Mouse (Mus musculus) heart, embryonic 12.5 days (tissue): ENCODE results near the gene Nup35. TPM values are rescaled to one million over a fixed set of nuclear protein-coding genes. Genes with fewer than 3 reads are reported as not detected.

Experiments used
- ATAC-seq: fragments of 200-750 bp; cut with Nextera tagmentation; 2 replicates; pipeline ENCODE4 v1.8.0; 2017; ENCODE audit warnings: moderate TSS enrichment, moderate library complexity; ENCODE audit not compliant: insufficient number of reproducible peaks, low FRiP score
- H3K27ac ChIP-seq: fragments of 300-500 bp; sonication (generic); 2 replicates; pipeline ENCODE4 v1.5.1; 2016; ENCODE audit warnings: mild to moderate bottlenecking, moderate library complexity; ENCODE audit not compliant: poor library complexity, severe bottlenecking
- H3K27me3 ChIP-seq: fragments of 300-500 bp; sonication (generic); replicated peaks from 2 replicates; pipeline ENCODE4 v1.6.1; 2016; ENCODE audit warnings: mild to moderate bottlenecking, moderate library complexity
- H3K36me3 ChIP-seq: fragments of 300-500 bp; sonication (generic); 2 replicates; pipeline ENCODE4 v1.6.1; 2016; ENCODE audit warnings: mild to moderate bottlenecking, moderate library complexity
- H3K4me1 ChIP-seq: fragments of 300-500 bp; sonication (generic); replicated peaks from 2 replicates; pipeline ENCODE4 v1.6.1; 2016; ENCODE audit warnings: mild to moderate bottlenecking
- H3K4me2 ChIP-seq: fragments of 300-500 bp; sonication (generic); 2 replicates; pipeline ENCODE4 v1.6.1; 2016; ENCODE audit warnings: mild to moderate bottlenecking, moderate library complexity
- H3K4me3 ChIP-seq: fragments of 300-500 bp; sonication (generic); 2 replicates; pipeline ENCODE4 v1.5.1; 2016; ENCODE audit warnings: mild to moderate bottlenecking
- H3K9ac ChIP-seq: fragments of 300-500 bp; sonication (generic); 2 replicates; pipeline ENCODE4 v1.6.1; 2016; ENCODE audit warnings: mild to moderate bottlenecking, moderate library complexity
- H3K9me3 ChIP-seq: fragments of 300-500 bp; sonication (generic); replicated peaks from 2 replicates; pipeline ENCODE4 v1.6.1; 2016; ENCODE audit warnings: mild to moderate bottlenecking, moderate library complexity
- WGBS: fragments of 180-500 bp; shearing (Covaris S2); methylation state at CpG from one replicate; pipeline ENCODE4 v1.1.7; 2016; 5-methylcytosine and 5-hydroxymethylcytosine counted together
- polyA plus RNA-seq: library from polyadenylated mRNA; unstranded; fragments of >200 nt; fragmentation: Nextera tagmentation; extraction: Ambion mirVana; gene quantifications from 2 replicates; pipeline ENCODE4 v1.2.1, GENCODE M21; 2016

Nup35 gene
- 24.6 and 27.0 TPM in 2 replicates for polyA plus RNA-seq

GRCm38 (mm10) chr2:80616854-80617737 lies at the start of gene Nup35, which contains the start of gene Dusp19:
TSS of gene Nup35 (plus strand) at chr2:80617236.
TSS of gene Dusp19 (plus strand) at chr2:80617045.
- Histone ChIP-seq H3K27ac (peak within 1 kb of the TSS; percentile 64), H3K4me3 (peak within 1 kb of the TSS; percentile 59), H3K9me3 (no peaks in the 10 kb centered on the region), H3K36me3 (no peaks in the 10 kb centered on the region), H3K4me1 (peaks cover 3% of the 10 kb centered on the region; the same call in 1 of the 2 replicates), H3K4me2 (peak within 1 kb of the TSS; percentile 72), H3K27me3 (no peaks in the 10 kb centered on the region), H3K9ac (peak within 1 kb of the TSS; percentile 72)
- peak; percentile 98 for ATAC-seq
- WGBS = 1% methylated on average over 21 of the region's 21 CpGs

- Histone ChIP-seq H3K9ac (no peak overlapping the region), H3K4me2 (no peak overlapping the region), H3K27ac (no peak overlapping the region), H3K27me3 (no peaks in the 10 kb centered on the region), H3K9me3 (no peaks in the 10 kb centered on the region), H3K36me3 (peaks cover 4% of the 10 kb centered on the region; the same call in 1 of the 2 replicates), H3K4me3 (no peak overlapping the region), H3K4me1 (peaks cover 9% of the 10 kb centered on the region)
- WGBS = 89% methylated on average over 4 of the region's 4 CpGs
- ATAC-seq = no peak
Measured at GRCm38 (mm10) chr2:80567411-80567810, 49.6 kb upstream of the Nup35 start.

- no peak overlapping the region for H3K4me3 ChIP-seq
- WGBS = 71% methylated on average over 4 of the region's 4 CpGs
- no peaks in the 10 kb centered on the region for H3K27me3 ChIP-seq
- H3K4me1 ChIP-seq = peaks cover 3% of the 10 kb centered on the region; the same call in 1 of the 2 replicates
- no peak for ATAC-seq
- H3K4me2 ChIP-seq = no peak overlapping the region
- H3K9ac ChIP-seq = no peak overlapping the region
- H3K27ac ChIP-seq = no peak overlapping the region
- no peaks in the 10 kb centered on the region for H3K9me3 ChIP-seq
- H3K36me3 ChIP-seq = peaks cover 4% of the 10 kb centered on the region; the same call in 1 of the 2 replicates
Measured at GRCm38 (mm10) chr2:80570656-80571055, 46.4 kb upstream of the Nup35 start.

GRCm38 (mm10) chr2:80577286-80577685 lies 39.8 kb upstream of the Nup35 start:
- ATAC-seq = no peak
- H3K4me1 ChIP-seq = peaks cover 20% of the 10 kb centered on the region
- no peak overlapping the region for H3K4me3 ChIP-seq
- H3K4me2 ChIP-seq = no peak overlapping the region
- no peaks in the 10 kb centered on the region for H3K27me3 ChIP-seq
- H3K27ac ChIP-seq = no peak overlapping the region
- no peak overlapping the region for H3K9ac ChIP-seq
- H3K36me3 ChIP-seq = no peaks in the 10 kb centered on the region
- WGBS = 91% methylated on average over 1 of the region's 1 CpGs
- H3K9me3 ChIP-seq = no peaks in the 10 kb centered on the region

GRCm38 (mm10) chr2:80579253-80579891 lies 37.7 kb upstream of the Nup35 start:
- Histone ChIP-seq H3K9ac (peak overlapping the region; percentile 64), H3K4me2 (peak overlapping the region; percentile 68), H3K27me3 (no peaks in the 10 kb centered on the region), H3K36me3 (no peaks in the 10 kb centered on the region), H3K27ac (no peak overlapping the region), H3K4me3 (peak overlapping the region; percentile 41), H3K9me3 (no peaks in the 10 kb centered on the region), H3K4me1 (peaks cover 20% of the 10 kb centered on the region)
- ATAC-seq = no peak
- 35% methylated on average over 6 of the region's 6 CpGs for WGBS

GRCm38 (mm10) chr2:80580311-80580961 lies 36.6 kb upstream of the Nup35 start:
- Histone ChIP-seq H3K27me3 (no peaks in the 10 kb centered on the region), H3K4me1 (peaks cover 20% of the 10 kb centered on the region), H3K9me3 (no peaks in the 10 kb centered on the region), H3K4me3 (peak overlapping the region; percentile 98), H3K4me2 (peak overlapping the region; percentile 77), H3K27ac (peak overlapping the region; percentile 99), H3K36me3 (no peaks in the 10 kb centered on the region), H3K9ac (peak overlapping the region; percentile 99)
- peak; percentile 76 for ATAC-seq
- WGBS = under 1% methylated on average over 56 of the region's 65 CpGs

- peak within 1 kb of the TSS; percentile 98 for H3K4me3 ChIP-seq
- peak; percentile 93 for ATAC-seq
- H3K27me3 ChIP-seq = no peaks in the 10 kb centered on the region
- H3K36me3 ChIP-seq = no peaks in the 10 kb centered on the region
- H3K4me1 ChIP-seq = peaks cover 16% of the 10 kb centered on the region
- no peaks in the 10 kb centered on the region for H3K9me3 ChIP-seq
- H3K27ac ChIP-seq = peak within 1 kb of the TSS; percentile 99
- peak within 1 kb of the TSS; percentile 77 for H3K4me2 ChIP-seq
- H3K9ac ChIP-seq = peak within 1 kb of the TSS; percentile 99
- WGBS = under 1% methylated on average over 83 of the region's 88 CpGs
Measured at GRCm38 (mm10) chr2:80581043-80581711, 35.9 kb upstream of the Nup35 start, which contains the start of gene Nckap1. TSS of gene Nckap1 (minus strand) at chr2:80581380.

GRCm38 (mm10) chr2:80582356-80582755 lies 34.7 kb upstream of the Nup35 start:
- no peak overlapping the region for H3K27ac ChIP-seq
- ATAC-seq = no peak

GRCm38 (mm10) chr2:80594215-80594918 lies 22.7 kb upstream of the Nup35 start:
- H3K4me3 ChIP-seq = no peak overlapping the region
- no peaks in the 10 kb centered on the region for H3K9me3 ChIP-seq
- no peak overlapping the region for H3K9ac ChIP-seq
- H3K27me3 ChIP-seq = no peaks in the 10 kb centered on the region
- WGBS = 63% methylated on average over 4 of the region's 4 CpGs
- H3K4me2 ChIP-seq = no peak overlapping the region
- no peak overlapping the region for H3K27ac ChIP-seq
- no peaks in the 10 kb centered on the region for H3K36me3 ChIP-seq
- no peak for ATAC-seq
- H3K4me1 ChIP-seq = no peaks in the 10 kb centered on the region

More at GRCm38 (mm10) chr2:80582356-80582755, 34.7 kb upstream of the Nup35 start:
- no peak overlapping the region for H3K4me3 ChIP-seq
- H3K36me3 ChIP-seq = no peaks in the 10 kb centered on the region
- WGBS = 88% methylated on average over 3 of the region's 3 CpGs
- H3K4me1 ChIP-seq = peaks cover 10% of the 10 kb centered on the region
- no peaks in the 10 kb centered on the region for H3K27me3 ChIP-seq
- no peak overlapping the region for H3K9ac ChIP-seq
- no peaks in the 10 kb centered on the region for H3K9me3 ChIP-seq
- no peak overlapping the region for H3K4me2 ChIP-seq

- Histone ChIP-seq H3K36me3 (no peaks in the 10 kb centered on the region), H3K27me3 (no peaks in the 10 kb centered on the region), H3K27ac (no peak overlapping the region), H3K9ac (no peak overlapping the region), H3K4me2 (no peak overlapping the region), H3K9me3 (no peaks in the 10 kb centered on the region), H3K4me3 (no peak overlapping the region), H3K4me1 (no peaks in the 10 kb centered on the region)
- 67% methylated on average over 5 of the region's 5 CpGs for WGBS
- no peak for ATAC-seq
Measured at GRCm38 (mm10) chr2:80596960-80597359, 20.1 kb upstream of the Nup35 start.
